Mouse (Mus musculus) E14TG2a.4 (cell line): ENCODE results near the gene Rere.

Experiments
- H3K27me3 ChIP-seq: 2 replicates; pipeline ENCODE4 v1.6.1; 2014; ENCODE audit warnings: low read length, control low read depth; ENCODE audit not compliant: insufficient read depth
- H3K36me3 ChIP-seq: 2 replicates; pipeline ENCODE4 v1.6.1; 2014; ENCODE audit warnings: low read length, control low read depth; ENCODE audit not compliant: insufficient read depth
- H3K4me1 ChIP-seq: replicated peaks from 2 replicates; pipeline ENCODE4 v1.6.1; 2014; ENCODE audit warnings: low read depth, low read length, control low read depth
- H3K4me3 ChIP-seq: replicated peaks from 2 replicates; pipeline ENCODE4 v1.5.1; 2014; ENCODE audit warnings: mild to moderate bottlenecking, low read length
- H3K9me3 ChIP-seq: 2 replicates; pipeline ENCODE4 v1.6.1; 2014; ENCODE audit warnings: low read length, control low read depth
- CTCF ChIP-seq: conservative IDR thresholded peaks from 2 replicates; pipeline ENCODE4 v1.5.1; 2014; ENCODE audit warnings: low read length
- NANOG ChIP-seq: IDR thresholded peaks from 2 replicates; pipeline ENCODE4 v1.6.1; 2014; ENCODE audit warnings: borderline replicate concordance, low read length, mixed read lengths
- POU5F1 ChIP-seq: IDR thresholded peaks from 2 replicates; pipeline ENCODE4 v1.6.1; 2014; ENCODE audit warnings: low read length, borderline replicate concordance

Rere gene

DNA sequence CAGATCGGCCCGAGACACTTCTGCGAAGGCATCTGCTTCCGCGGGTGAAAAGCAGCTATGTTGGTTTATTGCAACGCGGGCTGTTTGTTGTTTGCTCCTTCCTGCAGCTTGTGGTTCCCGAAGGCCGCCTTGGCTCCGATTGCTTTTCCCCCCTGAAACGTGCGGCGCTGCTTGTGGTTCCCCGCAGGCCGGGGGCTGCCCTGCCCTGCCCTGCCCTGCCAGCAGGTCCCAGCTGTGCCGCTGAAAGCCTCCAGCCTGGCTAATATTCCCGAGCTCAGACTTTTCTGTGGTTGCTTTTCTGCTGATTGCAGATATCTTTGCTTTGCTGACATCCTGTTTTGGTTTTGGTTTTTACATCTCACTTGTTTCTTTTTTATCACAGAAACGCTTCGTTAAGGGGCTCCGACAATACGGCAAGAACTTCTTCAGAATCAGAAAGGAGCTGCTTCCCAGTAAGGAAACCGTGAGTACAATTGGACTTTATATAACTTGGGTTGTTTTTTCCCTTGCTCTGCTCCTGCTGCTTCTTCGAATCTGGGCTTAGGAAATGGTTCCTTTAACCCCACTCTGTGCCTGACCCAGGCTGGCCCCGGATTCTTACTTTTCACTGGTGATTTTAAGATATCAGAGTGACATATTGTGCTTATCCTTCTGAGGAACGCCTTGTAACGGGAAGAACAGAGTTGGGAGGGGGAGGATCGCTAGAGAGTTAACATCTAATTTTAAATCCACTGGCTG lies 288.6 kb downstream of the Rere start:
- Histone ChIP-seq H3K4me1 (peaks cover 54% of the 10 kb centered on the region), H3K9me3 (no peaks in the 10 kb centered on the region), H3K4me3 (peak overlapping the region; percentile 88), H3K36me3 (peaks cover 10% of the 10 kb centered on the region), H3K27me3 (0 out of 2 replicates have a peak, but pooled peaks cover 4% of the 10 kb centered on the region)
- TF ChIP-seq NANOG (no peak), CTCF (no peak), POU5F1 (no peak)

DNA sequence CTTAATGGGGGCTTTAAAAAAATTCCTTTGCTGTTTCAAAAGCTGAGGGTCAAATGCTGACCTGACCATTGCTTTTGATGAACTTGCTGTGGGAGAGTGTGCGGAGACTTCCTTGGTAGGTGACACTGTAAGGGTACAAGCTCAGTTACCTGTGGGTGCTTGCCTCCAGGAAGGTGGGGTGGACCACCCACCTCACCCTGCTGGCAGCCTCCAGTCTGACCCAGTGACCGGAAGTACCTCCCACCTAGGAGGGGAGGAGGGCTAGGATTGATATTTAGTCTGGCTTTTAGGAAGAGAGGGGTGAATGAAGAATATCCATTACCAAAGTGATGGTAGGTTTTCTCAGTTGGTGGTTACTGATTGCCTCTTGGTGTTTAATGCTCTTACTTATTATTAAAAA lies 289.3 kb downstream of the Rere start:
- H3K9me3 ChIP-seq = no peaks in the 10 kb centered on the region
- TF ChIP-seq NANOG (no peak), CTCF (no peak), POU5F1 (no peak)
- H3K4me3 ChIP-seq = peak overlapping the region; percentile 35; the same call in 1 of the 2 replicates
- H3K27me3 ChIP-seq = 0 out of 2 replicates have a peak, but pooled peaks cover 4% of the 10 kb centered on the region
- H3K36me3 ChIP-seq = peaks cover 10% of the 10 kb centered on the region
- peaks cover 48% of the 10 kb centered on the region for H3K4me1 ChIP-seq

DNA sequence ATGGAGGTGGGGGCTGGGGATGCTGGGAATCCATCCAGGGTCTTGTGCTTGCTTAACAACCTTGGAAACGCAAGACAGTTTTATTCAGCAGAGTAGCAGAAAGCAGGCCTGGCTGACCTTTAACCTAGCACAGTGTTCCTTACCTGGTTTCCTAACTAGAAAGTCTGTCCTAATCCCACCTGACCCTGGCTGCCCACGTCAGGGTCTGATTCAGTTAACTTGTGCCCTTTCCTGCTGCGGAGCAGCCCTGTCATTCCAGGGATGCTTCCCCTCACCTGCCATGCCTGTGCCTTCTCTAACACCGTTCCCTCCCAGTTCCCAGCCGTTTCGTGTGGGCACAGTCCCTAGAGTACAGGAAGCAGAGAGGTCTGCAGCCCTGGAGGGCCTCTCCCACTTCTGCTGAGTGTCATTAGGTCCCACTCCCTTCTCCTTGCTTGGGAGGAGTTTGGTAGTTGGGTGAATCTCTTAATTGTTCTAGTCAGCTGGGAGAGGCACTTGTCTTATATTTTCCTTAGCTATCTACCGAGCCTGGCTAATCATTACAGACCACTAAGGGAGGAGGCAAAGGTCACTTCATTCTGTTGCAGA lies 290.8 kb downstream of the Rere start:
- no peak for TF ChIP-seq CTCF
- no peak for TF ChIP-seq NANOG
- no peak for TF ChIP-seq POU5F1
- Histone ChIP-seq H3K4me1 (peaks cover 41% of the 10 kb centered on the region), H3K27me3 (0 out of 2 replicates have a peak, but pooled peaks cover 4% of the 10 kb centered on the region), H3K4me3 (no peak overlapping the region), H3K36me3 (peaks cover 10% of the 10 kb centered on the region), H3K9me3 (no peaks in the 10 kb centered on the region)

DNA sequence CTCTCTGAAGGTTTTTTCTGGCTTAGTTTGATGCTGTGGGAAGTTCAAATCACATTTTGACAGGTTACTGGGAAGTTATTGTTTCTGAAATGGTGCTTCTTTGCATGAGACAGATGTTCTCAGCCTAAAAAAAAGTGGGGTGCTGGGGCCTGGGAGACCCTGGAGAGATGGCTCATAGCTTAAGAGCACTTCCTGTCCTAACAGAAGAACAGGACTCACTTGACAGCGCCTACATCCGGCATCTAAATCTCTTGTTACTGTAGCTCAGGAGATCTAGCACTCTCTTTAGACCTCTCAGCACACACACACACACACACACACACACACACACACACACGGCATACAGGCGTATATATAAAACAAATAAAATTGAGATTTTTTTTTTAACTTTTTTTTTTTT lies 291.5 kb downstream of the Rere start:
- H3K36me3 ChIP-seq = peaks cover 10% of the 10 kb centered on the region
- H3K27me3 ChIP-seq = 0 out of 2 replicates have a peak, but pooled peaks cover 4% of the 10 kb centered on the region
- H3K9me3 ChIP-seq = no peaks in the 10 kb centered on the region
- no peak overlapping the region for H3K4me3 ChIP-seq
- TF ChIP-seq CTCF (no peak), POU5F1 (no peak), NANOG (no peak)
- H3K4me1 ChIP-seq = peaks cover 40% of the 10 kb centered on the region

DNA sequence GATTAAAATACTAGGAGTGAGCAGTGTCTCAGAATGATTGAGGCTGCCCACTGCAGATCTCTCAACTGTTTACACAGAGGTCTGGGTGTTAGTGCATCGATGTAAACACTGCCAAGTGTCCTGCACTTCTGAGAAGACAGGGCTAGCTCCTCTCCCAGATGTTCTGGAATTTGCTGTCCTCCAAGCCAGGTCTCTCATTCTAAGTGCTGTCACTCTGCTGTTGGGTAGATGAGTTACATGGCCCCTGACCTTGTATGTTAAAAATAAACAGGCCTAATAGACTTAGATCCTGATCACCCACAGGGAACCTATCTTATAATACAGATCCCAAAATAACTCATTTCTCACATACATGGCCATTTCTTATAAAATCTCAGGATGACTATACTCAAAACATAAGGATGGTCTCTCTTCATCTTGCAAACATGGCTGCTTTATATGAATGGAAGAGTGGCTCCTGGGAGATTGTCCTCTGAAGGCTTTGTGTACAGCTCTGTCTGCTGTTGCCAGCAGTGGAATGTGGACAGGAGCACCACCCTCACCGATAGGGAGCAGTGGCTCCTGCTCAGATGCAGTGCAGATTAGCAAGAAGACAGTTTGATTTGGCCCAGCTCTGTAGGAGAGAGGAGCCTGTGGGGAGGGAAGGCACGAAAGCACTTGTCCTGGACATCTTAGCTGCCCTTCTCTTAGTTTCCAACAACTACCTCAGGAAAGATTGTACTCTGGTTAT lies 294.1 kb downstream of the Rere start:
- Histone ChIP-seq H3K36me3 (peaks cover 10% of the 10 kb centered on the region), H3K4me1 (peaks cover 25% of the 10 kb centered on the region), H3K9me3 (no peaks in the 10 kb centered on the region), H3K27me3 (no peaks in the 10 kb centered on the region), H3K4me3 (no peak overlapping the region)
- TF ChIP-seq NANOG (no peak), CTCF (no peak), POU5F1 (no peak)

DNA sequence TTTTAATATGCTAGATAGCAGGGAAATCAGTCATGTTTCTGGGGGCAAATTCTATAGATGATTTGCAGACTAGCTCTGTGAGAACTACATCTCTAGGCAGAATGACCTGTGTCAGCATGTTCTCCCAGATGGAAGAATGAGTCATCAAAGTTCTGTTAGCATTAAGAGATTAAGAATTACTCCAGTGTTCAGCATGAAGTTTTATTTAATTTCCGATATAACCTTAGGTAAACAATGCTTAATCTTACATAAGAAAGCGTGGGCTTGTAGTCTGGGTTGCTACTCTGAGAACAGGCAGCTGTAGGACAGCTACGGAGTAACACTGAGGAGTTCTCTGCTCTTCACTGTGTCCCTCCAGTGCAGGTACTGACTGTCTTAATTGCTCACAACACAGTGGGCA lies 294.9 kb downstream of the Rere start:
- H3K4me1 ChIP-seq = peaks cover 17% of the 10 kb centered on the region
- no peak overlapping the region for H3K4me3 ChIP-seq
- H3K36me3 ChIP-seq = peaks cover 8% of the 10 kb centered on the region
- H3K27me3 ChIP-seq = no peaks in the 10 kb centered on the region
- TF ChIP-seq NANOG (no peak), CTCF (no peak), POU5F1 (no peak)
- no peaks in the 10 kb centered on the region for H3K9me3 ChIP-seq

DNA sequence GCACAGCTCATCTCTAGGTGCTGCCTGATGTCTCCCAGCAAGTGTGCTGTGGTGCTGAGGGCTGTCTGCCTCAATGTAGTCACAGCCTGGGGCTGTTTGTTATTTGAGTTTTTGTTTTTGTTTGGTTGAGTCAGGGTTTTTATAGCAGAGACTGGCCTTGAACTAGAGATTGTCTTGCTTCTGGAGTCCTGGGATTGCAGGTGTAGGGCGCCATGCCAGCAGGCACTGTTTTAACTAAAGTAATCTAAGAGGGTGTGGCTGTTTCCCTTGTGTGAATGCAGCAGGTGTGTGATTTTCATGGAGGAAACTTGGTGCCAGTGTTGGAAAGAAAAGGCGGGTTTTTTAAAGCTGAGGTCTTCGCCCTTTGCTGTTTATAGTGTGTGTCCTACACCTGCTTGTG lies 296.6 kb downstream of the Rere start:
- no peak for TF ChIP-seq POU5F1
- TF ChIP-seq CTCF = no peak
- no peak for TF ChIP-seq NANOG
- H3K4me1 ChIP-seq = peaks cover 24% of the 10 kb centered on the region
- no peaks in the 10 kb centered on the region for H3K27me3 ChIP-seq
- peaks cover 4% of the 10 kb centered on the region for H3K36me3 ChIP-seq
- no peaks in the 10 kb centered on the region for H3K9me3 ChIP-seq
- H3K4me3 ChIP-seq = no peak overlapping the region

DNA sequence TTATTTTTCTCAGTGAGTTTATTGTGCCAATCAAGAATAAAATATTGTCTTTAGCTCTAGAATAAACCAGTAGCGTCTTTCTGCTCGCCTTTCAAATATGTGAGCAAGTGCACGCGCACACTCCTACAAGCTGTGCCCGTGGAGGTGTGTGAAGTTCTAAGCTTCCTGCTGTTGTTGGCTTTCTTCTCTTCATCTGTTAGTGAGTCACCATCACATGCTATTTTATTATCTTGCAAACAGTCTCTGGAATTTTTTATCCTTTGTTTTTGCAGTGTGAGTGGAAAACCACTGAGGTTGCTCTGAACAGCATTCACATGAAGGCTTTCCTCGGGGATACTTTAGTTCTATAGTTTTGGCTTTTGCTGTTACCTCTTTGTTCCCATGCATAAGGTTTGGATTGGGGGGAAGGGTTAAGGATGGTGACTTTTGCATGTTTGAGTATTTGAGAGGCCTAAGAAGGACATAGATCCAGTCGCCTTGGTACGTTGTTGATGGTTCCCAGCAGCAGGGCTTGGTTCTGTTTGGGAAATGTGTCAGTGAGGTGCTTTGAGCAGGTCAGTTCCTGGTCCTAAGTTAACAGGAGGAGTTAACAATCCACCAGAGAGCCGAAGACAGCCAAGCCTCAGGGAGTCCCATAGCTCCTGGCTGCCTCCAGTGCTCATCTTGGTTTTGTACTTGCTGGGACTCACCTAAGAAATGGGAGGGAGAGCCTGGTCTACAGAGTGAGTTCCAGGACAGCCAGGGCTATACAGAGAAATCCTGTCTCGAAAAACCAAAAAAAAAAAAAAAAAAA lies 300.7 kb downstream of the Rere start:
- no peaks in the 10 kb centered on the region for H3K27me3 ChIP-seq
- H3K9me3 ChIP-seq = no peaks in the 10 kb centered on the region
- no peak for TF ChIP-seq POU5F1
- H3K4me1 ChIP-seq = peaks cover 41% of the 10 kb centered on the region
- no peaks in the 10 kb centered on the region for H3K36me3 ChIP-seq
- no peak overlapping the region for H3K4me3 ChIP-seq
